Mouse (Mus musculus) hindbrain, postnatal 0 days (tissue): ENCODE data around the gene Abcc12. TPM values are rescaled to one million over a fixed set of nuclear protein-coding genes. Genes with fewer than 3 reads are reported as not detected.

Source experiments
- ATAC-seq: fragments of 200-750 bp; cut with Nextera tagmentation; 2 replicates; pipeline ENCODE4 v1.8.0; 2017; ENCODE audit warnings: mild to moderate bottlenecking, moderate TSS enrichment, moderate library complexity
- DNase-seq: peaks from one replicate; pipeline ENCODE4 v3.0.0-alpha.2; 2015; ENCODE audit warnings: low spot score
- H3K27ac ChIP-seq: fragments of 300-500 bp; sonication (generic); 2 replicates; pipeline ENCODE4 v1.5.1; 2014; ENCODE audit warnings: mild to moderate bottlenecking
- H3K27me3 ChIP-seq: fragments of 300-500 bp; sonication (generic); 2 replicates; pipeline ENCODE4 v1.6.1; 2014; ENCODE audit warnings: low read length, mixed read lengths; ENCODE audit not compliant: insufficient read depth
- H3K36me3 ChIP-seq: fragments of 300-500 bp; sonication (generic); 2 replicates; pipeline ENCODE4 v1.6.1; 2014; ENCODE audit warnings: low read length, mixed read lengths; ENCODE audit not compliant: insufficient read depth
- H3K4me1 ChIP-seq: fragments of 300-500 bp; sonication (generic); 2 replicates; pipeline ENCODE4 v1.6.1; 2014; ENCODE audit warnings: antibody characterized with exemption, low read length, mixed read lengths; ENCODE audit not compliant: insufficient read depth
- H3K4me2 ChIP-seq: fragments of 300-500 bp; sonication (generic); 2 replicates; pipeline ENCODE4 v1.6.1; 2014; ENCODE audit warnings: low read depth, mild to moderate bottlenecking, low read length, moderate library complexity, mixed read lengths
- H3K4me3 ChIP-seq: fragments of 300-500 bp; sonication (generic); 2 replicates; pipeline ENCODE4 v1.5.1; 2014; ENCODE audit warnings: low read length
- H3K9ac ChIP-seq: fragments of 300-500 bp; sonication (generic); replicated peaks from 2 replicates; pipeline ENCODE4 v1.6.1; 2014; ENCODE audit warnings: mild to moderate bottlenecking, low read length, moderate library complexity, mixed read lengths
- H3K9me3 ChIP-seq: fragments of 300-500 bp; sonication (generic); 2 replicates; pipeline ENCODE4 v1.6.1; 2016; ENCODE audit warnings: low read length, mixed read lengths
- CTCF ChIP-seq: IDR thresholded peaks from 2 replicates; pipeline ENCODE4 v1.5.1; 2016; ENCODE audit warnings: antibody characterized with exemption, control low read depth, low read depth
- WGBS: fragments of 180-500 bp; shearing (Covaris S2); extraction: QIAGEN DNeasy Blood & Tissue Kit; methylation state at CpG from one replicate; pipeline ENCODE4 v1.1.7; 2014; 5-methylcytosine and 5-hydroxymethylcytosine counted together
- polyA plus RNA-seq: library from polyadenylated mRNA; unstranded; fragments of >200 nt; fragmentation: Nextera tagmentation; extraction: Ambion mirVana; gene quantifications from 2 replicates; pipeline ENCODE4 v1.2.1, GENCODE M21; 2015
- total RNA-seq: library from RNA; depleted of rRNA; stranded (reverse); fragments of >200 nt; gene quantifications from 2 replicates; pipeline ENCODE4 v1.2.3, GENCODE M21; 2014

Gene Abcc12
- total and polyA plus RNA-seq, 2 experiments from 2014 or later: 0.19 to 0.26 TPM

DNA sequence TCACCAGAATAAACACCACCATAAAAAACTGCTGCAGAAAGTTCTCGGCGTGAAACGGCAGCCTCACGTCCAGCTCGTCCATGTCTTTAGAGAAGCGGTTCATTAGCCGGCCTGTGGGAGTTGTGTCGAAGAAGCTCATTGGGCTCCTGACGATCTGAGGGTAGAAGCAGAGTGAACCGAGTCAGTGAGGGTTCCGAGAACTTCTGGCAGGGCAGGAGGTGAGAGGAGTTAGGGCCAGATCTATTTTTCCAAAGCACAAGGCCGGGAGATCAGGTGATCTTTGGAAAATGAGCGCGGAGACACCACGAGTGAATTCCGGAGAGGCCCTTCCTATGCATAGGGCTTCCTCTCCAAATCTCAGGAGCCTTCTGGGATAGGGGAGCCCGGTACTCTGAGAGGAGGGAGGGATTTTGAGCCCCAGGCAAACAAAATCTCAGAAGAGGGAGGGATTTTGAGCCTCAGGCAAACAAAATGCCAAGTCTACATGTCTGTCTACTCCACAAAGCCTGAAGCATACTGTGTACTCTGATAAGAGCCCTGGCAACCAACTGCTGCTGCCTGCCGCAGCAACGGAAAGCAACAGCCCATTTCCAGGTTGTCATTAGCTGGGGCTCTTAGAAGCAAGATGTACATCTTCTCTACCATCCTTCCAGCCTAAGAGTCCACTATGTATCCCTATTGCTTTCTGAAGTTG is 53.0 kb downstream of the Abcc12 start:
- H3K4me3 ChIP-seq: no peak overlapping the region

DNA sequence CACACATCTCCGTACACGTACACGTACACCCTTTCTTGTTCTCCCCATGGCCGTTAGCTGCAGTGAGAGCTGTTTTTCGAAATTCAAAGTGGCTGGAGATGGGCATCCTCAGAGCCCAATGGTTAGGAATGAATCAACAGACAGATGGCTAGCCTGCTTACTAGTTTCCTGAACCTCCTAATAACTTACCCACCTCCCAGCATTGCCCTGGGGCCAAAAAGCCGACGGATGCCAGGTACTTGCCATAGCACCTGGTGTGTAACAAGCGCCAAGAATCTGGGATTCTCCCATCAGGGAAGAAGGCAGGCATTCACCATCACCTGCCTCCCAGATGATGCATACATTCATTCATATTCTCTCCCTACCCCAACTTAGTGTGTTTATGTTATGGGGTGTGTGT is 53.7 kb downstream of the Abcc12 start:
- no peaks in the 10 kb centered on the region for H3K4me1 ChIP-seq
- TF ChIP-seq CTCF: no peak

More for the DNA sequence above, 53.0 kb downstream of the Abcc12 start:
- no peak overlapping the region for H3K4me2 ChIP-seq
- no peaks in the 10 kb centered on the region for H3K9me3 ChIP-seq
- no peak for TF ChIP-seq CTCF
- H3K36me3 ChIP-seq: no peaks in the 10 kb centered on the region
- no peaks in the 10 kb centered on the region for H3K27me3 ChIP-seq
- no peaks in the 10 kb centered on the region for H3K4me1 ChIP-seq
- DNase-seq (no peak), ATAC-seq (no peak)
- H3K27ac ChIP-seq: no peak overlapping the region
- H3K9ac ChIP-seq: no peak overlapping the region
- WGBS: 86% methylated on average over 19 of the region's 19 CpGs

DNA sequence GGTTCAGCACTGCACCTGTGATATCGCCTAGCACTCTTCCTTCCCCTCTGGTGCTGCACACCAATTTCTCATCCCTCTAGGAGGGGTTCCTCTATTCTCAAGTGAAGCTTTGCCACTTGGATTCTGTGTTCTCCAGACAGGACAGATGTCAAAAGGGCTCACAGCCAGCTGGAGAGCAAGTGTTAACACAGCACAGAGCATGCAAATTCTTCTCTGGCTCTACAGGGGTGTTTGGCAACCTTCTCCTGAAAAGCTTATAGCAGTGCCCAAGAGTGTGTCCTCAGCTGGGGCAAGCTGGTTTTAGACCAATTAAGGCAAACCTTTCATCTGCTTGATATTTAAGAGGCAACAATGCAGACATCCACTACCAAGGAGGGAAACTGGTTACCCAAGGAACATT is 66.3 kb downstream of the Abcc12 start:
- Histone ChIP-seq H3K9ac (no peak overlapping the region), H3K27me3 (no peaks in the 10 kb centered on the region), H3K4me2 (no peak overlapping the region), H3K27ac (no peak overlapping the region), H3K4me1 (no peaks in the 10 kb centered on the region), H3K4me3 (no peak overlapping the region), H3K9me3 (no peaks in the 10 kb centered on the region), H3K36me3 (no peaks in the 10 kb centered on the region)
- peak; percentile 76; the same call in 1 of the 2 replicates for ATAC-seq
- TF ChIP-seq CTCF: no peak
- 60% methylated on average over 1 of the region's 1 CpGs for WGBS
- peak; percentile 75 for DNase-seq

More for the DNA sequence above, 53.7 kb downstream of the Abcc12 start:
- Histone ChIP-seq H3K9ac (no peak overlapping the region), H3K4me2 (no peak overlapping the region), H3K36me3 (no peaks in the 10 kb centered on the region), H3K9me3 (no peaks in the 10 kb centered on the region), H3K27ac (no peak overlapping the region), H3K27me3 (no peaks in the 10 kb centered on the region), H3K4me3 (no peak overlapping the region)
- WGBS: 79% methylated on average over 8 of the region's 8 CpGs
- DNase-seq (no peak), ATAC-seq (no peak)

- no peak for ATAC-seq
- 76% methylated on average over 5 of the region's 5 CpGs for WGBS
- H3K4me3 ChIP-seq: no peak overlapping the region
These were observed 67.6 kb downstream of the Abcc12 start for GRCm38 (mm10) chr8:86512886-86513285.

GRCm38 (mm10) chr8:86512131-86512792 is 68.2 kb downstream of the Abcc12 start:
- H3K9me3 ChIP-seq: no peaks in the 10 kb centered on the region
- no peaks in the 10 kb centered on the region for H3K36me3 ChIP-seq
- TF ChIP-seq CTCF: no peak; the same call in 1 of the 2 replicates
- 59% methylated on average over 10 of the region's 10 CpGs for WGBS
- no peak overlapping the region for H3K4me2 ChIP-seq
- DNase-seq (no peak), ATAC-seq (no peak)
- H3K4me1 ChIP-seq: no peaks in the 10 kb centered on the region
- no peaks in the 10 kb centered on the region for H3K27me3 ChIP-seq
- no peak overlapping the region for H3K4me3 ChIP-seq
- H3K27ac ChIP-seq: no peak overlapping the region
- no peak overlapping the region for H3K9ac ChIP-seq

More at GRCm38 (mm10) chr8:86512886-86513285, 67.6 kb downstream of the Abcc12 start:
- Histone ChIP-seq H3K9me3 (no peaks in the 10 kb centered on the region), H3K4me2 (no peak overlapping the region), H3K27ac (no peak overlapping the region), H3K27me3 (no peaks in the 10 kb centered on the region), H3K4me1 (no peaks in the 10 kb centered on the region), H3K36me3 (no peaks in the 10 kb centered on the region), H3K9ac (no peak overlapping the region)
- no peak for TF ChIP-seq CTCF
- no peak for DNase-seq

DNA sequence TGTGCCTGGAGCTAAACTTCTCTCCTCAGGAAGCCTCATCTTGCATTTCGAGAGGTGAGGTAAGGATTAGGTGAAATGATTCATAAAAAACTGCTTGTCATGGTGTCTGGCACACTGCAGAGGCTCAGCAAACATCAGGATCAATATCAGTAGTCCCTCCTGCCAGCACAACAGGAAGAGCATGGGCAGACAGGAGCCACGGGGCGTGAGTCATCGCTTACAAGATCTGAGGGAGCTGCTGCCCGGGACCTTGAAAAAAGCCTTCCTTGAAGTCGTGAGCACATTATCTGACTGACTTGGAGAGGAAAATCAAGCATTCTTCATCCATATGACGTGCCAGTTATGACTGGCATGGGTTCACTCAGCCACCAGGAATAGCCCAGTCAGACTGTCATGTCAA is 79.1 kb downstream of the Abcc12 start:
- Histone ChIP-seq H3K4me2 (no peak overlapping the region), H3K4me1 (no peaks in the 10 kb centered on the region), H3K9me3 (peaks cover 5% of the 10 kb centered on the region; the same call in 1 of the 2 replicates), H3K9ac (no peak overlapping the region), H3K27ac (no peak overlapping the region), H3K36me3 (no peaks in the 10 kb centered on the region), H3K4me3 (no peak overlapping the region), H3K27me3 (no peaks in the 10 kb centered on the region)
- no peak for ATAC-seq
- no peak for TF ChIP-seq CTCF
- no peak for DNase-seq
- 80% methylated on average over 7 of the region's 7 CpGs for WGBS

- Histone ChIP-seq H3K27ac (no peak overlapping the region), H3K9me3 (no peaks in the 10 kb centered on the region), H3K36me3 (no peaks in the 10 kb centered on the region), H3K9ac (no peak overlapping the region), H3K27me3 (no peaks in the 10 kb centered on the region), H3K4me2 (no peak overlapping the region), H3K4me1 (no peaks in the 10 kb centered on the region), H3K4me3 (no peak overlapping the region)
- no peak for DNase-seq
- no peak for TF ChIP-seq CTCF
- no peak for ATAC-seq
- 81% methylated on average over 4 of the region's 4 CpGs for WGBS
These were observed 85.4 kb downstream of the Abcc12 start for GRCm38 (mm10) chr8:86495056-86495455.
